Mouse (Mus musculus): ENCODE data around the gene Nrip1. TPM values are rescaled to one million over a fixed set of nuclear protein-coding genes. Genes with fewer than 3 reads are reported as not detected.

Gene Nrip1
- total and polyA plus RNA-seq, 3 experiments = not detected

DNA sequence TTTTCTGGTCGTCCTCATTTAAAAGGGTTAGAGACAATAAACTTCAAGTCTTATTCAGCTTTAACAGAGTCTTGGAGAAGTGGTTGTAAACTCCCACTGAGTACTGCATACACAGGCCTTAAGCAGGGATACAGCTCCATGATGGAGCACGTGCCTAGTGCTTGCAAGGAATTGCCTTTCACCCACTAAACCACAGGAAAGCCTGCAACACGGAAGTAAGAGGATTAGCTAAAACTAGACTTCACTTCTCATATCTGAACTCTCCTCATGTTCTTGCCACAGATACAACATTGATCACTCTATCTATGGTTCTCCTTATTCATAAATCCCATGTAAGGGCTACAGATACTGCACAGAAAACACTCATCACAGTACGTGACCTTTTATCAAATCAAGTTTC is 132.4 kb downstream of the Nrip1 start:
- dilution Hi-C loops (cut with MboI; ENCODE audit: extremely low pct_ligation_motif_present, extremely low pct_unique_long_range_greater_than_20kb, low sequenced_read_pairs) (no loop called here), in situ Hi-C loops (cut with MboI; ENCODE audit: low pct_ligation_motif_present, low pct_unique_long_range_greater_than_20kb, low sequenced_read_pairs) (no loop called here)
- Histone ChIP-seq H3K9ac (ENCODE audit: insufficient read depth, low read depth) (no peak overlapping the region), H3K9me3 (replicated peaks; ENCODE audit: low read length) (peaks cover 67% of the 10 kb centered on the region), H3K4me1 (ENCODE audit: control insufficient read depth in 1 of 2, insufficient read depth in 2 of 2) (no peaks in the 10 kb centered on the region), H3K79me2 (replicated peaks; ENCODE audit: control insufficient read depth, extremely low read depth, insufficient read depth, poor library complexity, severe bottlenecking) (no peaks in the 10 kb centered on the region), H3K4me3 (replicated peaks in 1 of 3; ENCODE audit: low read depth in 2 of 3, low read length in 2 of 3, poor library complexity in 1 of 3) (no peak overlapping the region), H3K4me2 (ENCODE audit: insufficient read depth, low read depth, poor library complexity, severe bottlenecking) (no peak overlapping the region), H3K27me3 (replicated peaks) (no peaks in the 10 kb centered on the region), H3K27ac (ENCODE audit: insufficient read depth, low read depth) (no peak overlapping the region), H3K36me3 (replicated peaks in 1 of 2; ENCODE audit: control insufficient read depth in 1 of 2, insufficient read depth in 1 of 2, low read length in 1 of 2) (no peaks in the 10 kb centered on the region)
- no peak for TF ChIP-seq HCFC1 (IDR thresholded peaks at IDR 0.05; ENCODE audit: low read depth, low read length)
- no peak for TF ChIP-seq BHLHE40 (IDR thresholded peaks at IDR 0.05; ENCODE audit: low read depth, low read length)
- no peak for TF ChIP-seq ELF1 (IDR thresholded peaks at IDR 0.05; ENCODE audit: low read depth, low read length)
- no peak for TF ChIP-seq CHD2 (IDR thresholded peaks at IDR 0.05; ENCODE audit: low read length)
- no peak for TF ChIP-seq PAX5 (IDR thresholded peaks at IDR 0.05; ENCODE audit: low read length)
- no peak for TF ChIP-seq MAX (IDR thresholded peaks at IDR 0.05; ENCODE audit: low read length)
- TF ChIP-seq USF2 (conservative IDR thresholded peaks at IDR 0.05; ENCODE audit: low read depth, low read length) = no peak
- TF ChIP-seq JUN (IDR thresholded peaks at IDR 0.05; ENCODE audit: insufficient read depth, low read depth, low read length) = no peak
- TF ChIP-seq EP300 (IDR thresholded peaks at IDR 0.05; ENCODE audit: low read length) = no peak
- no peak for TF ChIP-seq MAZ (IDR thresholded peaks at IDR 0.05; ENCODE audit: low read depth, low read length)
- TF ChIP-seq ZNF384 (IDR thresholded peaks at IDR 0.05; ENCODE audit: low read depth, low read length) = no peak
- no peak for DNase-seq (ENCODE audit: extremely low read depth)

DNA sequence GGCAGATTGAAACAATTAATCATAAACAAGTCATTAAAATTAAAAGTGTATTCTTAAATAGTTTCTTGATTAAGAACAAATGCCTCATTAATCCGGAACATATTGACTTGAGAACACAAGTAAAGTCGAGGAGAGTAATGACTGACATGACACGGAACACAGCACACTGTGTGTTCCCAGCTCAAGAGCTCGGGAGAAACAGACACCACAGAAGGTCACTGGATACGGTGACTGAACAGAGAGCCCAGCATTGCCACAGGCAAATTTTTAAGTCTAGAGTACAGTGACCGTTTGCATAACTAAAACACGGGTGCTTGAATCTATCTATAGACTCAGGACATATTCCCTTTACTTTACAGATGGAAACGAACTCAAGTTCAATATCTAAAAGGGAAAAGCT is 134.3 kb downstream of the Nrip1 start:
- dilution Hi-C loops (cut with MboI; ENCODE audit: extremely low pct_ligation_motif_present, extremely low pct_unique_long_range_greater_than_20kb, low sequenced_read_pairs) (no loop called here), in situ Hi-C loops (cut with MboI; ENCODE audit: low pct_ligation_motif_present, low pct_unique_long_range_greater_than_20kb, low sequenced_read_pairs) (no loop called here)
- H3K4me1 ChIP-seq (ENCODE audit: control insufficient read depth in 1 of 2, insufficient read depth in 2 of 2) = no peaks in the 10 kb centered on the region
- no peak overlapping the region for H3K4me2 ChIP-seq (ENCODE audit: insufficient read depth, low read depth, poor library complexity, severe bottlenecking)
- no peak overlapping the region for H3K27ac ChIP-seq (ENCODE audit: insufficient read depth, low read depth)
- DNase-seq (ENCODE audit: extremely low read depth) = no peak
- H3K27me3 ChIP-seq (replicated peaks) = no peaks in the 10 kb centered on the region
- peaks cover 61% of the 10 kb centered on the region for H3K9me3 ChIP-seq (replicated peaks; ENCODE audit: low read length)
- no peak overlapping the region for H3K9ac ChIP-seq (ENCODE audit: insufficient read depth, low read depth)
- H3K79me2 ChIP-seq (replicated peaks; ENCODE audit: control insufficient read depth, extremely low read depth, insufficient read depth, poor library complexity, severe bottlenecking) = no peaks in the 10 kb centered on the region
- no peak overlapping the region for H3K4me3 ChIP-seq (replicated peaks in 1 of 3; ENCODE audit: low read depth in 2 of 3, low read length in 2 of 3, poor library complexity in 1 of 3)
- TF ChIP-seq MEF2A (IDR thresholded peaks at IDR 0.05; ENCODE audit: borderline replicate concordance, low read depth, low read length) (no peak), USF2 (conservative IDR thresholded peaks at IDR 0.05; ENCODE audit: low read depth, low read length) (no peak), EP300 (IDR thresholded peaks at IDR 0.05; ENCODE audit: low read length) (no peak), MXI1 (IDR thresholded peaks at IDR 0.05; ENCODE audit: low read depth, low read length) (no peak), POLR2AphosphoS2 (IDR thresholded peaks at IDR 0.05; ENCODE audit: low read depth, low read length) (no peak), E2F4 (IDR thresholded peaks at IDR 0.05; ENCODE audit: insufficient replicate concordance, low read depth, low read length) (no peak), NRF1 (IDR thresholded peaks at IDR 0.05; ENCODE audit: low read depth, low read length) (no peak), IRF4 (IDR thresholded peaks at IDR 0.05; ENCODE audit: low read depth, low read length) (no peak)
- H3K36me3 ChIP-seq (replicated peaks in 1 of 2; ENCODE audit: control insufficient read depth in 1 of 2, insufficient read depth in 1 of 2, low read length in 1 of 2) = no peaks in the 10 kb centered on the region

Measured in CH12.LX (cell line).